Mouse (Mus musculus): ENCODE measurements around the gene Wdr48. TPM values are rescaled to one million over a fixed set of nuclear protein-coding genes. Genes with fewer than 3 reads are reported as not detected.

The Wdr48 gene
- polyA plus RNA-seq, 1 experiment from 2014 or later, result 53.4 TPM

GRCm38 (mm10) chr9:119938496-119938895 lies 43.8 kb downstream of the Wdr48 start:
- H3K4me3 ChIP-seq (ENCODE audit: low read length), result no peak overlapping the region
- H3K27ac ChIP-seq (ENCODE audit: low read length), result no peak overlapping the region
- no peaks in the 10 kb centered on the region for H3K36me3 ChIP-seq (ENCODE audit: control insufficient read depth, insufficient read depth, low read length)
- peaks cover 7% of the 10 kb centered on the region for H3K4me1 ChIP-seq (replicated peaks; ENCODE audit: control insufficient read depth, insufficient read depth, low read length)
- H3K9ac ChIP-seq (ENCODE audit: low read length), result no peak overlapping the region
- H3K9me3 ChIP-seq (ENCODE audit: control insufficient read depth, low read length), result no peaks in the 10 kb centered on the region
- WGBS, result 77% methylated on average over 4 of the region's 4 CpGs
- no peak overlapping the region for H3K4me2 ChIP-seq (ENCODE audit: low read depth, low read length)
- no peaks in the 10 kb centered on the region for H3K27me3 ChIP-seq (ENCODE audit: control insufficient read depth, insufficient read depth, low read depth, low read length)
- no peak for ATAC-seq (ENCODE audit: low read depth)

DNA sequence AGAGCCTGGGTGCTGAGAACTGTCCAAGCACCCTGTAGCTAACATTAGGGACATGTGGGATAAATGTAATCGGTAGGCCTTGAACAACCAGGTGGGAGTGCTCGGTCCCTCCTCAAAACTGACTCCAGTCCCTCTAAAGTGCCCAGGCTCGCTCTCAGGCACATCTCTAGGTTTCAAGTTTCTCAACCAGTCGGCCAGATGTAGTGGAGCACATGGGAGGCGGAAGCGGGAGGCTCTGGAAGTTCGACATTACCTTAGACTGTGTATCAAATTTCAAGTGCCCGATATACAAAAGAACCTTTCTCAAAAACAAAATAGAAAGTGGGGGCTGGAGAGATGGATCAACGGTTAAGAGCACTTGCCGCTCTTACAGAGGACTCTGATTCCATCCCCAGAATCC lies 45.0 kb downstream of the Wdr48 start:
- no peak overlapping the region for H3K4me2 ChIP-seq (ENCODE audit: low read depth, low read length)
- WGBS, result 58% methylated on average over 10 of the region's 10 CpGs
- no peaks in the 10 kb centered on the region for H3K36me3 ChIP-seq (ENCODE audit: control insufficient read depth, insufficient read depth, low read length)
- no peak overlapping the region for H3K27ac ChIP-seq (ENCODE audit: low read length)
- peaks cover 7% of the 10 kb centered on the region for H3K4me1 ChIP-seq (replicated peaks; ENCODE audit: control insufficient read depth, insufficient read depth, low read length)
- no peaks in the 10 kb centered on the region for H3K9me3 ChIP-seq (ENCODE audit: control insufficient read depth, low read length)
- H3K9ac ChIP-seq (ENCODE audit: low read length), result 0 out of 2 replicates have a peak overlapping the region, but pooled peaks have one; percentile 31
- no peak overlapping the region for H3K4me3 ChIP-seq (ENCODE audit: low read length)
- no peaks in the 10 kb centered on the region for H3K27me3 ChIP-seq (ENCODE audit: control insufficient read depth, insufficient read depth, low read depth, low read length)
- ATAC-seq (ENCODE audit: low read depth), result no peak

DNA sequence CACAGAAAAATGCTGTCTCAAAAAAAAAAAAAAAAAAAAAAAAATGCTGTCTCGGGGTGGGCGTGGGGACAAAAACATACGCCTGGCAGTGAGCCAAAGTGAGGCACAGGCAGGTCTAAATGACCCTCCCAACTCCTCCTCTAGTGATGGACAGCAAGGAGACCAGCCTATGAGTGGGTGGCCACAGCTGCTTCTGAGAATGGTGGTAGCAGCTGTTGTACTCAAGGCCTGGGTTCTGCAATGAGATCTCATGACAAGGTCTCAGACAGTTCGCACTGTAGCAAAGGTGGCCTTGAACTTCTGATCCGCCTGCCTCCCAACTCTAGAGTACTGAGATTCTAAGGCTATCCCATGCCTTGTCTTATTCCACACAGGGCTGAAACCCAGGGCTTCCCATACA lies 46.7 kb downstream of the Wdr48 start:
- Histone ChIP-seq H3K9ac (ENCODE audit: low read length) (no peak overlapping the region), H3K4me3 (ENCODE audit: low read length) (no peak overlapping the region), H3K9me3 (ENCODE audit: control insufficient read depth, low read length) (no peaks in the 10 kb centered on the region), H3K27ac (ENCODE audit: low read length) (no peak overlapping the region), H3K4me2 (ENCODE audit: low read depth, low read length) (no peak overlapping the region), H3K36me3 (ENCODE audit: control insufficient read depth, insufficient read depth, low read length) (no peaks in the 10 kb centered on the region), H3K27me3 (ENCODE audit: control insufficient read depth, insufficient read depth, low read depth, low read length) (no peaks in the 10 kb centered on the region), H3K4me1 (replicated peaks; ENCODE audit: control insufficient read depth, insufficient read depth, low read length) (peaks cover 7% of the 10 kb centered on the region)
- ATAC-seq (ENCODE audit: low read depth), result no peak
- whole genome bisulfite sequencing, result 47% methylated on average over 5 of the region's 5 CpGs

GRCm38 (mm10) chr9:119941861-119942260 lies 47.2 kb downstream of the Wdr48 start:
- no peak for ATAC-seq (ENCODE audit: low read depth)
- WGBS, result 68% methylated on average over 14 of the region's 14 CpGs
- H3K9me3 ChIP-seq (ENCODE audit: control insufficient read depth, low read length), result no peaks in the 10 kb centered on the region
- no peak overlapping the region for H3K27ac ChIP-seq (ENCODE audit: low read length)
- no peak overlapping the region for H3K4me2 ChIP-seq (ENCODE audit: low read depth, low read length)
- no peaks in the 10 kb centered on the region for H3K36me3 ChIP-seq (ENCODE audit: control insufficient read depth, insufficient read depth, low read length)
- peaks cover 7% of the 10 kb centered on the region for H3K4me1 ChIP-seq (replicated peaks; ENCODE audit: control insufficient read depth, insufficient read depth, low read length)
- no peaks in the 10 kb centered on the region for H3K27me3 ChIP-seq (ENCODE audit: control insufficient read depth, insufficient read depth, low read depth, low read length)
- no peak overlapping the region for H3K4me3 ChIP-seq (ENCODE audit: low read length)
- H3K9ac ChIP-seq (ENCODE audit: low read length), result no peak overlapping the region

GRCm38 (mm10) chr9:119943326-119943725 lies 48.6 kb downstream of the Wdr48 start:
- Histone ChIP-seq H3K9ac (ENCODE audit: low read length) (no peak overlapping the region), H3K27ac (ENCODE audit: low read length) (no peak overlapping the region), H3K27me3 (ENCODE audit: control insufficient read depth, insufficient read depth, low read depth, low read length) (no peaks in the 10 kb centered on the region), H3K4me2 (ENCODE audit: low read depth, low read length) (no peak overlapping the region), H3K4me1 (replicated peaks; ENCODE audit: control insufficient read depth, insufficient read depth, low read length) (peaks cover 3% of the 10 kb centered on the region; the same call in 1 of the 2 replicates), H3K4me3 (ENCODE audit: low read length) (no peak overlapping the region), H3K9me3 (ENCODE audit: control insufficient read depth, low read length) (no peaks in the 10 kb centered on the region), H3K36me3 (ENCODE audit: control insufficient read depth, insufficient read depth, low read length) (no peaks in the 10 kb centered on the region)
- WGBS, result 81% methylated on average over 1 of the region's 1 CpGs
- ATAC-seq (ENCODE audit: low read depth), result no peak

DNA sequence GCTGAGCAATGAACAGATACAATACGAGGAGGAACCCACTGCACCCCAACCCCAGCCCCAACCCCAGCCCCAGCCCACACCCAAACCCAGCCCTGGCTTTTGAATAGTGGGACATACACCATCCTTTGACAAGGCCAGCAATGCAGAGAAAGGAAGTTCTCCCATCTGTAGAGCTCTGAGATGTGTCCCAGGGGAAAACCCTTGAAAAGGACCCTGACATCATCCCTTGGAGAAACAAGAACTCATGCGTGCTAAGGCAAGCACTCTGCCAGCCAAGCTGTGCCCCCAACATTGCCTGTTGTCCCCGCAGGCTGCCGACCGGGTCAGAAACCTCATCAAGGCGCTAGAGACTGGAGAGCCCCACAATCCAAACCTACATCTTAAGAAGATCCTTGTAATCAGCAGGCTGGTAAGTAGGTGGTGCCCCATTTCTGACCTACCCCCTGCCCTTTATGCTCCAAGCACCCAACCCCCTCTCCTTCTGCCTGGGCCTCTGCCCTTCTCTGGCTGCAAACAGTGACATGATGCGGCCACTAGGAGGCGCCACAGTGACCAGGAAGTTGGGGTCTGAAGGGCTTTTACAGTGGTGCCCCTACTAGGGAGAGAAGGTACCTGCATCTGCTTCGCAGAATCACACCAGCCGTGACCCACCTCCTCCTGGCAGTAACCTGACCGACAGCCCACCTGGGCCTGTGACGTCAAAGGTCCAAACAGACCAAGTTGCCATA lies 50.7 kb downstream of the Wdr48 start:
- Histone ChIP-seq H3K36me3 (ENCODE audit: control insufficient read depth, insufficient read depth, low read length) (no peaks in the 10 kb centered on the region), H3K27ac (ENCODE audit: low read length) (no peak overlapping the region), H3K9ac (ENCODE audit: low read length) (no peak overlapping the region), H3K4me1 (replicated peaks; ENCODE audit: control insufficient read depth, insufficient read depth, low read length) (no peaks in the 10 kb centered on the region; the same call in 1 of the 2 replicates), H3K27me3 (ENCODE audit: control insufficient read depth, insufficient read depth, low read depth, low read length) (no peaks in the 10 kb centered on the region), H3K9me3 (ENCODE audit: control insufficient read depth, low read length) (no peaks in the 10 kb centered on the region), H3K4me3 (ENCODE audit: low read length) (no peak overlapping the region), H3K4me2 (ENCODE audit: low read depth, low read length) (no peak overlapping the region)
- WGBS, result 69% methylated on average over 12 of the region's 12 CpGs
- no peak for ATAC-seq (ENCODE audit: low read depth)

DNA sequence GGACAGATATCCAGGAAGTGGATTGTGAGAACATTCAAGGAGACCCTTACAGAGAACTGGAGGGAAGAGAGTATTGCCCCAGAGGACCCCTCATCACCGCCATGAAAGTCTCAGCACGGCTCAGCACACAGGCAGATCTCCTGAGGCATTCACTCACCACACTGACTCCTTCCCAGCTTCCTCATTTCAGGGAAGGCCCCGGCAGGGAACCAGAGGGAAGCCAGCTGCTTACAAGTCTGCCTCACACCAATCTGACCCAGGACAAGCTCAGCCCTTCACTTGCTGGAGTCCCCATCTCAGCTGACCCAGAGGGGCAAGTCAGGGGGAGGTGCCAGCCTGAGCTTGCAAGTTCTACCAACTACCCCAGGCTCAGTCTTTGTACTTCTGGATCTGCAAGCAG lies 54.1 kb downstream of the Wdr48 start:
- WGBS, result 41% methylated on average over 3 of the region's 3 CpGs
- no peaks in the 10 kb centered on the region; the same call in 1 of the 2 replicates for H3K4me1 ChIP-seq (replicated peaks; ENCODE audit: control insufficient read depth, insufficient read depth, low read length)
- H3K4me2 ChIP-seq (ENCODE audit: low read depth, low read length), result no peak overlapping the region
- H3K27me3 ChIP-seq (ENCODE audit: control insufficient read depth, insufficient read depth, low read depth, low read length), result no peaks in the 10 kb centered on the region
- H3K27ac ChIP-seq (ENCODE audit: low read length), result no peak overlapping the region
- H3K9me3 ChIP-seq (ENCODE audit: control insufficient read depth, low read length), result no peaks in the 10 kb centered on the region
- no peaks in the 10 kb centered on the region for H3K36me3 ChIP-seq (ENCODE audit: control insufficient read depth, insufficient read depth, low read length)
- 0 out of 2 replicates have a peak, but pooled peaks have one; percentile 4 for ATAC-seq (ENCODE audit: low read depth)
- 0 out of 2 replicates have a peak overlapping the region, but pooled peaks have one; percentile 12 for H3K9ac ChIP-seq (ENCODE audit: low read length)
- no peak overlapping the region for H3K4me3 ChIP-seq (ENCODE audit: low read length)

DNA sequence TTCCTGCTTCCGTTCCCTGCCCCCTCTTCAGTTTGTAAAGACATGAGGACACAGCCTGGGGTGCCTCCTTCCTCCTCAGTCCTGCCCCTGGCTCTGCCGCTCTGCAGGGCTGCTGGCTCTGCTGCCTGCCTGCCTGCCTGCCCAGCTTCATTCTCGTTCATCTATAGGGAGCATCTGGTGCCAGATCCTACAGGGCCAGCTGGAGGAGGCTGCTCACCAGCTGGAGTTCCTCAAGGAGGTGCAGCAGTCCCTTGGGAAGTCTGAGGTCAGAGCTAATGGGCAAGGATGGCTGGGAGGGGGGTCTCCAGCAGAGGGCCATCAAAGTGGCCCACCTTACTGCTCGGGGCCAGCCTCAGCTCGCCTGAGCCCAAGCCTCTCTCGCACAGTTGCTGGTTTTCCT lies 55.8 kb downstream of the Wdr48 start:
- Histone ChIP-seq H3K27me3 (ENCODE audit: control insufficient read depth, insufficient read depth, low read depth, low read length) (no peaks in the 10 kb centered on the region), H3K36me3 (ENCODE audit: control insufficient read depth, insufficient read depth, low read length) (no peaks in the 10 kb centered on the region), H3K27ac (ENCODE audit: low read length) (no peak overlapping the region), H3K4me3 (ENCODE audit: low read length) (no peak overlapping the region), H3K9me3 (ENCODE audit: control insufficient read depth, low read length) (no peaks in the 10 kb centered on the region), H3K4me2 (ENCODE audit: low read depth, low read length) (no peak overlapping the region), H3K9ac (ENCODE audit: low read length) (no peak overlapping the region), H3K4me1 (replicated peaks; ENCODE audit: control insufficient read depth, insufficient read depth, low read length) (no peaks in the 10 kb centered on the region; the same call in 1 of the 2 replicates)
- WGBS, result 32% methylated on average over 6 of the region's 6 CpGs
- ATAC-seq (ENCODE audit: low read depth), result peak; percentile 75

GRCm38 (mm10) chr9:119951388-119951787 lies 56.7 kb downstream of the Wdr48 start:
- Histone ChIP-seq H3K4me3 (ENCODE audit: low read length) (no peak overlapping the region), H3K4me1 (replicated peaks; ENCODE audit: control insufficient read depth, insufficient read depth, low read length) (no peaks in the 10 kb centered on the region; the same call in 1 of the 2 replicates), H3K27me3 (ENCODE audit: control insufficient read depth, insufficient read depth, low read depth, low read length) (no peaks in the 10 kb centered on the region), H3K4me2 (ENCODE audit: low read depth, low read length) (no peak overlapping the region), H3K9me3 (ENCODE audit: control insufficient read depth, low read length) (no peaks in the 10 kb centered on the region), H3K27ac (ENCODE audit: low read length) (no peak overlapping the region), H3K36me3 (ENCODE audit: control insufficient read depth, insufficient read depth, low read length) (no peaks in the 10 kb centered on the region), H3K9ac (ENCODE audit: low read length) (no peak overlapping the region)
- no peak for ATAC-seq (ENCODE audit: low read depth)
- 75% methylated on average over 9 of the region's 9 CpGs for WGBS

All from lung, embryonic 16.5 days (tissue).